Mouse (Mus musculus) CH12.LX (cell line): ENCODE measurements around the gene Anks3. TPM values are rescaled to one million over a fixed set of nuclear protein-coding genes. Genes with fewer than 3 reads are reported as not detected.
A peak's percentile ranks its signal among the peaks of the same experiment; 100 is the strongest.

Source experiments
- DNase-seq: peaks from one replicate; pipeline ENCODE4 v3.0.0-alpha.2; 2013; ENCODE audit errors: extremely low read depth
- H3K27ac ChIP-seq: 2 replicates; pipeline ENCODE4 v1.5.1; 2012; ENCODE audit warnings: low read depth, mild to moderate bottlenecking, control low read depth, moderate library complexity; ENCODE audit not compliant: insufficient read depth
- H3K27me3 ChIP-seq: replicated peaks from 2 replicates; pipeline ENCODE3; 2012; ENCODE audit warnings: inconsistent platforms
- H3K36me3 ChIP-seq, 2 experiments: replicated peaks in 1 of 2; 2 replicates each; pipeline versions ENCODE3 to v1.6.1; 2012; ENCODE audit warnings: inconsistent platforms in 1 of 2, low read length in 1 of 2, mild to moderate bottlenecking in 1 of 2, mixed read lengths in 1 of 2, moderate library complexity in 1 of 2; ENCODE audit not compliant: control insufficient read depth in 1 of 2, insufficient read depth in 1 of 2
- H3K4me1 ChIP-seq, 2 experiments: 2 replicates each; pipeline ENCODE4 v1.6.1; 2012; ENCODE audit warnings: inconsistent platforms in 1 of 2, moderate library complexity in 1 of 2; ENCODE audit not compliant: insufficient read depth in 2 of 2, control insufficient read depth in 1 of 2
- H3K4me2 ChIP-seq: 2 replicates; pipeline ENCODE4 v1.6.1; 2012; ENCODE audit warnings: low read depth, mild to moderate bottlenecking, control low read depth; ENCODE audit not compliant: poor library complexity, insufficient read depth, severe bottlenecking
- H3K4me3 ChIP-seq, 3 experiments: fragments of 150-350 bp in 1 of 3; sonication (generic) in 1 of 3; replicated peaks in 1 of 3; 2 replicates each; pipeline versions ENCODE3 to v1.5.1; 2011 to 2012; ENCODE audit warnings: low read depth in 2 of 3, low read length in 2 of 3, mild to moderate bottlenecking in 2 of 3, moderate library complexity in 2 of 3, control low read depth in 1 of 3, improper control_type of control experiment in 1 of 3, inconsistent platforms in 1 of 3, mixed read lengths in 1 of 3; ENCODE audit not compliant: poor library complexity in 1 of 3
- H3K79me2 ChIP-seq: replicated peaks from 2 replicates; pipeline ENCODE4 v1.6.1; 2012; ENCODE audit warnings: mild to moderate bottlenecking, moderate library complexity; ENCODE audit not compliant: control insufficient read depth, poor library complexity, insufficient read depth, severe bottlenecking; ENCODE audit errors: extremely low read depth
- H3K9ac ChIP-seq: 2 replicates; pipeline ENCODE4 v1.6.1; 2012; ENCODE audit warnings: low read depth, mild to moderate bottlenecking, control low read depth, moderate library complexity; ENCODE audit not compliant: insufficient read depth
- H3K9me3 ChIP-seq: replicated peaks from 2 replicates; pipeline ENCODE3; 2012; ENCODE audit warnings: low read length, inconsistent platforms, mixed read lengths
- BHLHE40 ChIP-seq: IDR thresholded peaks from 2 replicates; pipeline ENCODE4 v1.6.1; 2011; ENCODE audit warnings: mild to moderate bottlenecking, low read depth, low read length, improper control_type of control experiment
- CHD1 ChIP-seq: IDR thresholded peaks from 2 replicates; pipeline ENCODE4 v1.6.1; 2012; ENCODE audit warnings: low read depth, low read length, improper control_type of control experiment, inconsistent platforms
- CHD2 ChIP-seq: IDR thresholded peaks from 2 replicates; pipeline ENCODE4 v1.6.1; 2011; ENCODE audit warnings: low read length, improper control_type of control experiment
- CTCF ChIP-seq, 2 experiments: IDR thresholded peaks in 1 of 2; conservative IDR thresholded peaks in 1 of 2; 2 replicates each; pipeline ENCODE4 v1.5.1; 2011 to 2012; ENCODE audit warnings: low read depth in 2 of 2, low read length in 2 of 2, improper control_type of control experiment in 1 of 2, inconsistent platforms in 1 of 2, mild to moderate bottlenecking in 1 of 2, moderate library complexity in 1 of 2
- E2F4 ChIP-seq: IDR thresholded peaks from 2 replicates; pipeline ENCODE4 v1.6.1; 2011; ENCODE audit warnings: low read depth, low read length, improper control_type of control experiment; ENCODE audit not compliant: insufficient replicate concordance
- EP300 ChIP-seq: IDR thresholded peaks from 2 replicates; pipeline ENCODE4 v1.6.1; 2011; ENCODE audit warnings: low read length, improper control_type of control experiment
- ETS1 ChIP-seq: conservative IDR thresholded peaks from 2 replicates; pipeline ENCODE4 v1.6.1; 2012; ENCODE audit warnings: low read depth, mild to moderate bottlenecking, inconsistent platforms, low read length, improper control_type of control experiment, moderate library complexity
- GABPA ChIP-seq: IDR thresholded peaks from 2 replicates; pipeline ENCODE4 v1.6.1; 2012; ENCODE audit warnings: low read depth, low read length, improper control_type of control experiment, inconsistent platforms; ENCODE audit not compliant: insufficient replicate concordance
- HCFC1 ChIP-seq: IDR thresholded peaks from 2 replicates; pipeline ENCODE4 v1.6.1; 2012; ENCODE audit warnings: low read depth, mild to moderate bottlenecking, inconsistent platforms, low read length, improper control_type of control experiment
- IRF4 ChIP-seq: IDR thresholded peaks from 2 replicates; pipeline ENCODE4 v1.6.1; 2014; ENCODE audit warnings: low read depth, mild to moderate bottlenecking, inconsistent platforms, low read length, improper control_type of control experiment
- JUN ChIP-seq: IDR thresholded peaks from 2 replicates; pipeline ENCODE4 v1.6.1; 2011; ENCODE audit warnings: low read depth, mild to moderate bottlenecking, low read length, improper control_type of control experiment, moderate library complexity; ENCODE audit not compliant: insufficient read depth
- JUND ChIP-seq: conservative IDR thresholded peaks from 2 replicates; pipeline ENCODE4 v1.6.1; 2011; ENCODE audit warnings: low read depth, low read length, improper control_type of control experiment
- KAT2A ChIP-seq: IDR thresholded peaks from 2 replicates; pipeline ENCODE4 v1.6.1; 2012; ENCODE audit warnings: low read length, improper control_type of control experiment, inconsistent platforms; ENCODE audit not compliant: insufficient replicate concordance
- MAFK ChIP-seq: IDR thresholded peaks from 2 replicates; pipeline ENCODE4 v1.6.1; 2011; ENCODE audit warnings: low read length, improper control_type of control experiment; ENCODE audit not compliant: insufficient replicate concordance
- MAX ChIP-seq: IDR thresholded peaks from 2 replicates; pipeline ENCODE4 v1.6.1; 2011; ENCODE audit warnings: low read length, improper control_type of control experiment
- MEF2A ChIP-seq: IDR thresholded peaks from 2 replicates; pipeline ENCODE4 v1.6.1; 2014; ENCODE audit warnings: low read depth, mild to moderate bottlenecking, inconsistent platforms, low read length, improper control_type of control experiment, borderline replicate concordance
- MXI1 ChIP-seq: IDR thresholded peaks from 2 replicates; pipeline ENCODE4 v1.6.1; 2011; ENCODE audit warnings: mild to moderate bottlenecking, low read depth, low read length, improper control_type of control experiment
- MYC ChIP-seq: IDR thresholded peaks from 2 replicates; pipeline ENCODE4 v1.6.1; 2011; ENCODE audit warnings: low read depth, mild to moderate bottlenecking, improper control_type of control experiment, low read length
- NRF1 ChIP-seq: IDR thresholded peaks from 2 replicates; pipeline ENCODE4 v1.6.1; 2014; ENCODE audit warnings: low read depth, mild to moderate bottlenecking, inconsistent platforms, low read length, improper control_type of control experiment, moderate library complexity
- PAX5 ChIP-seq: IDR thresholded peaks from 2 replicates; pipeline ENCODE4 v1.6.1; 2012; ENCODE audit warnings: low read length, inconsistent platforms, mixed read lengths
- POLR2AphosphoS2 ChIP-seq: IDR thresholded peaks from 2 replicates; pipeline ENCODE4 v1.6.1; 2011; ENCODE audit warnings: low read depth, low read length, improper control_type of control experiment
- RAD21 ChIP-seq: IDR thresholded peaks from 2 replicates; pipeline ENCODE4 v1.6.1; 2011; ENCODE audit warnings: low read depth, mild to moderate bottlenecking, low read length, improper control_type of control experiment, moderate library complexity
- RCOR1 ChIP-seq: conservative IDR thresholded peaks from 2 replicates; pipeline ENCODE4 v1.6.1; 2012; ENCODE audit warnings: low read depth, mild to moderate bottlenecking, inconsistent platforms, low read length, improper control_type of control experiment
- SMC3 ChIP-seq: IDR thresholded peaks from 2 replicates; pipeline ENCODE4 v1.6.1; 2011; ENCODE audit warnings: low read depth, low read length, improper control_type of control experiment
- TCF12 ChIP-seq: IDR thresholded peaks from 2 replicates; pipeline ENCODE4 v1.6.1; 2014; ENCODE audit warnings: low read depth, mild to moderate bottlenecking, inconsistent platforms, low read length, improper control_type of control experiment
- UBTF ChIP-seq: IDR thresholded peaks from 2 replicates; pipeline ENCODE4 v1.6.1; 2012; ENCODE audit warnings: low read depth, mild to moderate bottlenecking, inconsistent platforms, low read length, improper control_type of control experiment, moderate library complexity
- USF1 ChIP-seq: IDR thresholded peaks from 2 replicates; pipeline ENCODE4 v1.6.1; 2014; ENCODE audit warnings: low read depth, mild to moderate bottlenecking, inconsistent platforms, low read length, improper control_type of control experiment
- USF2 ChIP-seq: conservative IDR thresholded peaks from 2 replicates; pipeline ENCODE4 v1.6.1; 2011; ENCODE audit warnings: low read depth, low read length, improper control_type of control experiment
- ZC3H11A ChIP-seq: IDR thresholded peaks from 2 replicates; pipeline ENCODE4 v1.6.1; 2012; ENCODE audit warnings: low read depth, mild to moderate bottlenecking, inconsistent platforms, low read length, improper control_type of control experiment
- ZKSCAN1 ChIP-seq: IDR thresholded peaks from 2 replicates; pipeline ENCODE4 v1.6.1; 2012; ENCODE audit warnings: low read depth, inconsistent platforms, low read length, improper control_type of control experiment, borderline replicate concordance
- ZNF384 ChIP-seq: IDR thresholded peaks from 2 replicates; pipeline ENCODE4 v1.6.1; 2012; ENCODE audit warnings: low read depth, low read length, improper control_type of control experiment, inconsistent platforms
- dilution Hi-C: fragments of 300-500 bp; cut with MboI; formaldehyde crosslinking; loops from 2 replicates; pipeline ENCODE4 v1.14.3; 2020; ENCODE audit warnings: low sequenced_read_pairs; ENCODE audit not compliant: extremely low pct_unique_long_range_greater_than_20kb, extremely low pct_ligation_motif_present
- in situ Hi-C: fragments of 300-500 bp; cut with MboI; formaldehyde crosslinking; loops from 3 replicates; pipeline ENCODE4 v1.14.3; 2019; ENCODE audit warnings: low sequenced_read_pairs, low pct_ligation_motif_present, low pct_unique_long_range_greater_than_20kb, mixed read lengths
- polyA plus RNA-seq: library from polyadenylated mRNA; unstranded; fragments of >175 nt; gene quantifications from 2 replicates; pipeline ENCODE4 v1.2.1, GENCODE M21; 2012; ENCODE audit warnings: low read depth; ENCODE audit not compliant: insufficient read length
- total RNA-seq, 2 experiments: library from RNA; depleted of rRNA; stranded (reverse); fragments of 300-350 nt in 1 of 2; fragments of >200 nt in 1 of 2; gene quantifications; 2 replicates each; pipeline ENCODE4 v1.2.3; 2012 to 2014

Gene Anks3
- total and polyA plus RNA-seq, 3 experiments, result 17.0 to 34.9 (median 24.4) TPM

- in situ Hi-C loops (no loop called here), dilution Hi-C loops (no loop called here)
- Histone ChIP-seq H3K4me2 (no peak overlapping the region), H3K27me3 (no peaks in the 10 kb centered on the region), H3K9ac (no peak overlapping the region), H3K9me3 (no peaks in the 10 kb centered on the region), H3K27ac (peak overlapping the region; percentile 44), H3K79me2 (no peaks in the 10 kb centered on the region), H3K36me3 (peaks cover 15 to 32% of the 10 kb centered on the region in 2 experiments), H3K4me1 (peaks cover 39 to 65% of the 10 kb centered on the region in 2 experiments), H3K4me3 (no peak overlapping the region)
- no peak for DNase-seq
- no peak for TF ChIP-seq POLR2AphosphoS2
- no peak for TF ChIP-seq CHD1
- TF ChIP-seq IRF4, result no peak
- TF ChIP-seq MYC, result no peak
- no peak for TF ChIP-seq CHD2
- no peak for TF ChIP-seq CTCF (conservative IDR thresholded peaks at IDR 0.05 in 1 of 2, IDR thresholded peaks at IDR 0.05 in 1 of 2; ENCODE audit: low read depth in 2 of 2, low read length in 2 of 2)
- no peak for TF ChIP-seq RAD21
- no peak for TF ChIP-seq USF1
- no peak for TF ChIP-seq RCOR1
- TF ChIP-seq GABPA, result no peak
- no peak for TF ChIP-seq TCF12
- no peak for TF ChIP-seq JUND
- no peak for TF ChIP-seq MEF2A
- TF ChIP-seq MXI1, result no peak
These were observed 51.8 kb downstream of the Anks3 start for GRCm38 (mm10) chr16:4912074-4912648.

- no peak overlapping the region for H3K4me2 ChIP-seq
- H3K79me2 ChIP-seq, result no peaks in the 10 kb centered on the region
- no peaks in the 10 kb centered on the region for H3K27me3 ChIP-seq
- peak overlapping the region in 1 of 3 experiments; percentile 5 for H3K4me3 ChIP-seq
- dilution Hi-C loops (no loop called here), in situ Hi-C loops (no loop called here)
- peaks cover 11 to 23% of the 10 kb centered on the region in 2 experiments for H3K36me3 ChIP-seq
- H3K9ac ChIP-seq, result 0 out of 2 replicates have a peak overlapping the region, but pooled peaks have one; percentile 7
- DNase-seq, result peak; percentile 59
- H3K4me1 ChIP-seq, result peaks cover 39 to 70% of the 10 kb centered on the region in 2 experiments
- H3K27ac ChIP-seq, result peak overlapping the region; percentile 73
- H3K9me3 ChIP-seq, result no peaks in the 10 kb centered on the region
- TF ChIP-seq POLR2AphosphoS2 (no peak), ZC3H11A (no peak), RAD21 (no peak), TCF12 (peak; percentile 48; the same call in 1 of the 2 replicates), KAT2A (no peak), MEF2A (peak; percentile 51; the same call in 1 of the 2 replicates), ZKSCAN1 (no peak), MYC (0 out of 2 replicates have a peak, but pooled peaks have one; percentile 20), MAFK (no peak), USF2 (no peak), PAX5 (no peak), UBTF (no peak), CTCF (conservative IDR thresholded peaks at IDR 0.05 in 1 of 2, IDR thresholded peaks at IDR 0.05 in 1 of 2; ENCODE audit: low read depth in 2 of 2, low read length in 2 of 2) (no peak), BHLHE40 (no peak), ETS1 (peak; percentile 43; the same call in 1 of the 2 replicates), SMC3 (no peak), EP300 (peak; percentile 34; the same call in 1 of the 2 replicates), HCFC1 (no peak), NRF1 (no peak; the same call in 1 of the 2 replicates), MXI1 (no peak), MAX (no peak), ZNF384 (no peak), JUN (no peak), E2F4 (no peak)
These were observed 53.2 kb downstream of the Anks3 start for GRCm38 (mm10) chr16:4910758-4911157.
